Mouse (Mus musculus): ENCODE results near the gene Tcf7l1. TPM values are rescaled to one million over a fixed set of nuclear protein-coding genes. Genes with fewer than 3 reads are reported as not detected.

Gene Tcf7l1
- polyA plus RNA-seq, 1 experiment from 2014 or later, result 17.5 TPM

DNA sequence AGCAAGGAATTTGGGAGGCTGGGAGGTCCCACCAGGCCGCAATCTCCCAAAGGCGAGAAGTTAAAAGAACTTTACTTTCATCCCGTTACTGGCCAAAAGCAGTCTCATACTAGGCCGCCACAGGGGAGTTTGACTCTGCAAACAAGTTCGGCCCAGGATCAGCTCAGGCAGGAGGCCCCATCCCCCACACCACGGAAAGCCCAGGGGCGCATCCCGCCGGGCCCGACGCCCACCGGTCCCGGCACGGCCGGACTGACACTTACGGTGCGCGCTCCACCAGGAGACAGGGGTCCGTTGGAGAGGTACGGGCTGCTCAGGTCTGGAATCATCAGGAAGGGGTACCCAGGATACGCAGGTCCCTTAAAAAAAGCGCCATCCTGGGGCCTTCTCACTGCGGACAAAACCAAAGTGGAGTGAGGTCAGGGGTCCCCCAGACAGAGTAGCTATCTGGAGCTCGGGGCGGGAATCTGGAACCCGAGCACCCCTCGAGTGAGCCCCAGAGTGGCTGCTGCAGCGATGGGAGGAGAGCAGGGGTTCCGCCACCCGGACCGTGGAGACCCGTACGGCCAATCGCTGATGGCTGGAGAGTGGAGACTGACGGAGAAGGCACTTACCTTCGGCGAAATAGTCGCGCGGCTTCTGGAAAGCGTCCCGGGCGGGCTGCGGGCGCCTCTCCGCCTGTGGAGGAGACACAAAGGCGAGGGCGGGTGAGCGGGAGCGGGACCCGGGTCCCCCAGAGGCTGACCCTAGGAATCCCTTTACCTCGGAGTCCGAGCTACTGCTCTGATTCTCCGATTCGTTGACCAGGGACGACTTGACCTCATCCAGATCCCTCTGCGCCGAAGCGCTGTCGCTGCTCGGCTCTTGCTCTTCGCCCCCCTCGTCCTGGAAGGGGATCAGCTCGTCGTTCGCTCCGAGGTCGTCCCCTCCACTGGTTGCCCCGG is 834 bp downstream of the Tcf7l1 start:
- H3K27me3 ChIP-seq (replicated peaks; ENCODE audit: insufficient read depth, low read length), result no peaks in the 10 kb centered on the region
- peak overlapping the region; percentile 91 for H3K4me2 ChIP-seq (replicated peaks; ENCODE audit: low read depth, low read length)
- H3K4me3 ChIP-seq (ENCODE audit: low read depth, low read length), result peak overlapping the region; percentile 91
- peak overlapping the region; percentile 90 for H3K27ac ChIP-seq (ENCODE audit: low read length)
- no peaks in the 10 kb centered on the region for H3K36me3 ChIP-seq (ENCODE audit: insufficient read depth, low read length)
- WGBS, result under 1% methylated on average over 62 of the region's 69 CpGs
- peak overlapping the region; percentile 85 for H3K9ac ChIP-seq (replicated peaks; ENCODE audit: low read depth)
- ATAC-seq, result peak; percentile 39
- no peaks in the 10 kb centered on the region for H3K9me3 ChIP-seq (ENCODE audit: low read length)
- peak; percentile 75 for DNase-seq (ENCODE audit: low spot score)
- H3K4me1 ChIP-seq (ENCODE audit: insufficient read depth, low read depth, low read length), result peaks cover 4% of the 10 kb centered on the region; the same call in 1 of the 2 replicates
- TF ChIP-seq EP300 (IDR thresholded peaks at IDR 0.05) (no peak), CTCF (IDR thresholded peaks at IDR 0.05) (no peak)

DNA sequence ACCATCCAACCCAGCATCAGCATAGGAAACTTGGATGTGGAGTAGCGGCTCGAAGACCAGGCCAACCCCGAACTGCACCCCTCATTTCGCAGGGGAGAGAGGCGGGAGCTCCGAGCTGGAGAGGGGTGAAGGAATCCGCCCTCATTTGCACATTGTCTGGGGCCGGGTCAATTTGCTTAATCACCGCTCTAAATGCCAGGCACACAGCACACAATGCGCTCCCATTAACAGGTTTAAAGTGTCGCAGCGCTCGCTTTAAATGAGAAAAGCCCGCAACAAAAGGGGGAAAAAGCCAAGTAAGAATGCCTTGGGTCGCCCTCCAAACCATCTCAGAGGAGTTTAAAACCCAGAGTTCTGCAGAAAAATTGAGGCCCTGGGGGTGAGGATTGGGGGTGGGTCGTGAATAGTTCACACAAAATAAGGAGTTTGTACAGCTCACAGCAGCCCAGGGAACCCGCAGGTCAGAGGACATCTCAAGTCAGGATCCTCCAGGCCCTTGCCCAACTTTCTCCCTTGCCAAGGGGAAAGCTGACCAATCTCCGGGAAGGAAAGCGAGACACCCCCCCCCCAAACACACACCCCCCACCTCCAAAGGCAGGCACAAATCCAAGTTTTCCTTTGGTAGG is 1.6 kb downstream of the Tcf7l1 start:
- H3K27me3 ChIP-seq (replicated peaks; ENCODE audit: insufficient read depth, low read length), result no peaks in the 10 kb centered on the region
- H3K9ac ChIP-seq (replicated peaks; ENCODE audit: low read depth), result no peak overlapping the region; the same call in 1 of the 2 replicates
- peak overlapping the region; percentile 91 for H3K4me3 ChIP-seq (ENCODE audit: low read depth, low read length)
- no peak for DNase-seq (ENCODE audit: low spot score)
- 0 out of 2 replicates have a peak overlapping the region, but pooled peaks have one; percentile 90 for H3K27ac ChIP-seq (ENCODE audit: low read length)
- peak overlapping the region; percentile 91 for H3K4me2 ChIP-seq (replicated peaks; ENCODE audit: low read depth, low read length)
- 22% methylated on average over 19 of the region's 19 CpGs for WGBS
- H3K9me3 ChIP-seq (ENCODE audit: low read length), result no peaks in the 10 kb centered on the region
- no peaks in the 10 kb centered on the region for H3K36me3 ChIP-seq (ENCODE audit: insufficient read depth, low read length)
- no peak for ATAC-seq
- TF ChIP-seq CTCF (IDR thresholded peaks at IDR 0.05), result no peak
- no peak for TF ChIP-seq EP300 (IDR thresholded peaks at IDR 0.05)
- peaks cover 4% of the 10 kb centered on the region; the same call in 1 of the 2 replicates for H3K4me1 ChIP-seq (ENCODE audit: insufficient read depth, low read depth, low read length)

DNA sequence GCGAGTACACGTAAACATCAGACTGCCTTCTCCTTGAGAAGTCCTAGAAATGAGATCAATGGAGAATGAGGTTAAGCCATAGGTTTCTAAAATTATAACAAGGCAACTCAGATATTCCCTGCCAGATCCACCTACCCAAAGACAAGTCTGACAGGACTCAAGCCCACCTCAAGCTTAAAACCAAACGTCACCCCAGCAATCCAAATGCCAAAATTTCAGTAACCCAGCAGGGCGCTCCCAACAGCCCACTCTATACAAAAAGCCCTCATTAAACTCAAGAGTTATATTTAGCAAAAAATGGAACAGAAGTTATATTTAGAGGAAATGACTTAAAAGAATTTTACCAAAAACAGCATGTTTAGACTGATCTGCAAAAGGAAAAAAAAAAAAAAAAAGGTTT is 5.3 kb downstream of the Tcf7l1 start:
- H3K4me2 ChIP-seq (replicated peaks; ENCODE audit: low read depth, low read length), result no peak overlapping the region
- H3K27ac ChIP-seq (ENCODE audit: low read length), result no peak overlapping the region
- H3K4me3 ChIP-seq (ENCODE audit: low read depth, low read length), result no peak overlapping the region
- no peak for DNase-seq (ENCODE audit: low spot score)
- no peak for TF ChIP-seq CTCF (IDR thresholded peaks at IDR 0.05)
- no peak for TF ChIP-seq EP300 (IDR thresholded peaks at IDR 0.05)
- no peaks in the 10 kb centered on the region for H3K36me3 ChIP-seq (ENCODE audit: insufficient read depth, low read length)
- WGBS, result 78% methylated on average over 4 of the region's 4 CpGs
- ATAC-seq, result no peak
- no peaks in the 10 kb centered on the region for H3K9me3 ChIP-seq (ENCODE audit: low read length)
- no peak overlapping the region for H3K9ac ChIP-seq (replicated peaks; ENCODE audit: low read depth)
- H3K27me3 ChIP-seq (replicated peaks; ENCODE audit: insufficient read depth, low read length), result no peaks in the 10 kb centered on the region
- peaks cover 4% of the 10 kb centered on the region; the same call in 1 of the 2 replicates for H3K4me1 ChIP-seq (ENCODE audit: insufficient read depth, low read depth, low read length)

DNA sequence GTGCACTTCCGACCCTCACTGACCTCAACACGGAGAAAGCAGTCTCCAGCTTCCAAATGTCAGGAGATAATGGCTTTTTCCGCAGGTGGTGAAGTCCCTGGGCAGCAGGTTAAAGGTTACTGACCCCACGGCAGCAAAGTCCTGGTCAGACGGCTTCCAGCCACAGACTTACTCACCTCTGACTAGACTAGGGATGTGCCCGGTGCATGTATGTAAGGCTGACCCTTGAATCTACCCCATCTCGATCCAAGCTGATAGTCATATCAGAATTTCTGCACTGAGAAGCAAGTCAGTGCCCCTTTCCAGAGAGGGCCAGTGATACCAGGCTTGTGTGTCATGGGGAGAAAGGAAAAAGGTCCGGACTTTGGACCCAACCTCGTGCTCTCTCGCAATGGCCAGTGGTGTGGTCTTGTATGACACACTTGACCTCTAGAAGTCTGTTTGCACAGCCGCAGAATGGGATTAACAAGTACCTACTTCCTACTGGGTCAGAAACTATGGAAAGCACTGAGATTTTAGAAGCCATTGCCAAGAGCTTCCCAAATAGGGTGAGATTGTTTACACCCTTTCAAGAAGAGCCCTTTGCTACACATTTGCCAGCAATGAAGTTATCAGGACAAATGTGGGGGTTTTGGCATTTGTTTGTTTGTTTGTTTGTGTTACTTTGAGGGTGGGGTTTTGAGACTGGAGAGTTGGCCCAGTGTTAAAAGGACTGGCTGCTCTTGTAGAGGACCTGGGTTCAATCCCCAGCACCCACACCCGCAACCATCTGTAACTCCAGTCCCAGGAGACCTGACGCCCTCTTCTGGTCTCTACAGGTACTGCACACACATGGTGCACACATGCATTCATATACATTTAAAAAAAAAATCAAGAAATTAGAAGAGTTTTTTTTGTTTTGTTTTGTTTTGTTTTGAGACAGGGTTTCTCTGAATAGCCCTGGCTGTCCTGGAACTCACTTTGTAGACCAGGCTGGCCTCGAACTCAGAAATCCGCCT is 10.0 kb downstream of the Tcf7l1 start:
- 72% methylated on average over 15 of the region's 15 CpGs for WGBS
- H3K27ac ChIP-seq (ENCODE audit: low read length), result no peak overlapping the region
- H3K4me3 ChIP-seq (ENCODE audit: low read depth, low read length), result no peak overlapping the region
- ATAC-seq (peak; percentile 65), DNase-seq (ENCODE audit: low spot score) (peak; percentile 26)
- H3K4me2 ChIP-seq (replicated peaks; ENCODE audit: low read depth, low read length), result no peak overlapping the region
- no peaks in the 10 kb centered on the region for H3K36me3 ChIP-seq (ENCODE audit: insufficient read depth, low read length)
- no peaks in the 10 kb centered on the region for H3K9me3 ChIP-seq (ENCODE audit: low read length)
- TF ChIP-seq EP300 (IDR thresholded peaks at IDR 0.05) (no peak), CTCF (IDR thresholded peaks at IDR 0.05) (peak; percentile 49)
- no peak overlapping the region for H3K9ac ChIP-seq (replicated peaks; ENCODE audit: low read depth)
- no peaks in the 10 kb centered on the region for H3K4me1 ChIP-seq (ENCODE audit: insufficient read depth, low read depth, low read length)
- no peaks in the 10 kb centered on the region for H3K27me3 ChIP-seq (replicated peaks; ENCODE audit: insufficient read depth, low read length)

DNA sequence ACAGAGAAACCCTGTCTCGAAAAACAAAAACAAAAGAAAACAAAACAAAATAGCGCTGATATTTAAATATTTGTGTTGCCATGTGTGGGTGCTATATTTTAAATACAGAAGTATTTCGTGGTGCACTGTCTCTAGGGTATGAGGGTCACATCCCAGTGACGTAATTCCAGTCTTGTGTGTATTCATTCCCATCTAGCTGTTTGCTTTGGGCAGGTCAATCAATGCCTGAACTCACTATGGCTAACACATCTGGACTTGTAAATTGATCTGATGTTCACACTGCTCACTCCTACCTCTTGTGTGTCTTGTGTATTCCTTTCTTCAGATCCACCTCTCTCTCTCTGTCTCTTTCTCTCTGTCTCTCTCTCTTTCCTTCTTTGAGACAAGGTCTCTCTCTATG is 11.8 kb downstream of the Tcf7l1 start:
- no peak overlapping the region for H3K9ac ChIP-seq (replicated peaks; ENCODE audit: low read depth)
- H3K9me3 ChIP-seq (ENCODE audit: low read length), result no peaks in the 10 kb centered on the region
- no peaks in the 10 kb centered on the region for H3K4me1 ChIP-seq (ENCODE audit: insufficient read depth, low read depth, low read length)
- H3K27ac ChIP-seq (ENCODE audit: low read length), result no peak overlapping the region
- no peak overlapping the region for H3K4me3 ChIP-seq (ENCODE audit: low read depth, low read length)
- no peaks in the 10 kb centered on the region for H3K27me3 ChIP-seq (replicated peaks; ENCODE audit: insufficient read depth, low read length)
- no peak for ATAC-seq
- 88% methylated on average over 4 of the region's 4 CpGs for WGBS
- no peak overlapping the region for H3K4me2 ChIP-seq (replicated peaks; ENCODE audit: low read depth, low read length)
- TF ChIP-seq EP300 (IDR thresholded peaks at IDR 0.05) (no peak), CTCF (IDR thresholded peaks at IDR 0.05) (no peak)
- no peaks in the 10 kb centered on the region for H3K36me3 ChIP-seq (ENCODE audit: insufficient read depth, low read length)
- no peak for DNase-seq (ENCODE audit: low spot score)
